Mouse (Mus musculus): ENCODE measurements around the gene Rag1. TPM values are rescaled to one million over a fixed set of nuclear protein-coding genes. Genes with fewer than 3 reads are reported as not detected.
A peak's percentile ranks its signal among the peaks of the same experiment; 100 is the strongest.

The Rag1 gene
- total and polyA plus RNA-seq, 3 experiments = 0.01 to 0.22 TPM; not detected in 1

DNA sequence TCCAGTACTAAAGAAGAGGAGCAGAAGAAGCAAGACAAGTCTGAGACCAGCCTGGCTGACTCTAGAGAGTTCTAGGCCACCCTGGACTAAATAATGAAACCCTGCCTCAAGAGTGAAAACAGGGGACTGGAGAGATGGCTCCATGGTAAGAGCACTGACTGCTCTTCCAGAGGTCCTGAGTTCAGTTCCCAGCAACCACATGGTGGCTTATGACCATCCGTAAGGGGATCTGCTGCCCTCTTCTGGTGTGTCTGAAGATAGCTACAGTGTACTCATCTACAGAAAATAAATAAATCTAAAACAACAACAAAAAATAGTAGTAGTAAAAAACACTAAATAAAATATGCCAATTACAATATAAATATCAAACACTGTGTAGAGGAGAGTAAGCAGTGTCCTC lies 3.5 kb downstream of the Rag1 start:
- Histone ChIP-seq H3K4me1 (ENCODE audit: insufficient read depth, low read depth, low read length) (peaks cover 9% of the 10 kb centered on the region), H3K4me3 (ENCODE audit: low read depth, low read length) (no peak overlapping the region), H3K9me3 (replicated peaks) (no peaks in the 10 kb centered on the region), H3K27me3 (ENCODE audit: insufficient read depth, low read length) (peaks cover 10% of the 10 kb centered on the region), H3K36me3 (replicated peaks) (no peaks in the 10 kb centered on the region)
- DNase-seq (ENCODE audit: low spot score) = no peak
- TF ChIP-seq GATA1 (IDR thresholded peaks at IDR 0.05; ENCODE audit: borderline replicate concordance, low read length) (no peak), CTCF (IDR thresholded peaks at IDR 0.05; ENCODE audit: low read depth, low read length) (no peak), POLR2AphosphoS5 (IDR thresholded peaks at IDR 0.05; ENCODE audit: insufficient replicate concordance, low read depth, low read length) (no peak), GATA2 (IDR thresholded peaks at IDR 0.05; ENCODE audit: borderline replicate concordance, low read depth, low read length) (no peak), TAL1 (conservative IDR thresholded peaks at IDR 0.05; ENCODE audit: low read depth, low read length) (no peak)
- no peak for ATAC-seq (ENCODE audit: extremely low read depth, insufficient number of reproducible peaks, low FRiP score, poor library complexity, severe bottlenecking)

DNA sequence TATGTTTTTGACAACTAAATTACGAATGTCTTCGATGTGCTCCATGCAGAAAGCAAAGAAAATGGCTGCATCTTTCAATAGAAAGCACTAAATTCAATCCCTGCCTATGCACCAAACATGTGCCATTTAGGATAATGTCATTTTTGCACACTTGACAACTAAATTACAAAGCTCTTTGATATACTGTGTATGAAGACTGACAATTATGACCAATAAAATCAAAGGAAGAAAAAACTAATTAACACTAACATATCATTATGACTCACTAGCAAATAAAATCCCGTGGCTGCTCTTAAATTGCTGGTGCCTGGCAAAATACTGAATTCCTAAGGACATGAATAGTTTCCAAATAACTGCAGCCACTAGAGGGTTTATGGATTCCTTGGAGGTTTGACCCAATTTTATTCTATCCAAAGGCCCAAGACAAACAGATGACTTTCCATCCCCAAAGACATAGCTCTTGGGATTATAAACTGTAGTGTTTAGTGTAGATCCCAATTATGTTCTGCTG lies 9.4 kb downstream of the Rag1 start:
- Histone ChIP-seq H3K27me3 (ENCODE audit: insufficient read depth, low read length) (no peaks in the 10 kb centered on the region), H3K4me3 (ENCODE audit: low read depth, low read length) (no peak overlapping the region), H3K36me3 (replicated peaks) (no peaks in the 10 kb centered on the region), H3K4me1 (ENCODE audit: insufficient read depth, low read depth, low read length) (no peaks in the 10 kb centered on the region), H3K9me3 (replicated peaks) (no peaks in the 10 kb centered on the region)
- DNase-seq (ENCODE audit: low spot score) (no peak), ATAC-seq (ENCODE audit: extremely low read depth, insufficient number of reproducible peaks, low FRiP score, poor library complexity, severe bottlenecking) (no peak)
- TF ChIP-seq GATA2 (IDR thresholded peaks at IDR 0.05; ENCODE audit: borderline replicate concordance, low read depth, low read length) (no peak), CTCF (IDR thresholded peaks at IDR 0.05; ENCODE audit: low read depth, low read length) (no peak), POLR2AphosphoS5 (IDR thresholded peaks at IDR 0.05; ENCODE audit: insufficient replicate concordance, low read depth, low read length) (no peak), TAL1 (conservative IDR thresholded peaks at IDR 0.05; ENCODE audit: low read depth, low read length) (no peak), GATA1 (IDR thresholded peaks at IDR 0.05; ENCODE audit: borderline replicate concordance, low read length) (no peak)

DNA sequence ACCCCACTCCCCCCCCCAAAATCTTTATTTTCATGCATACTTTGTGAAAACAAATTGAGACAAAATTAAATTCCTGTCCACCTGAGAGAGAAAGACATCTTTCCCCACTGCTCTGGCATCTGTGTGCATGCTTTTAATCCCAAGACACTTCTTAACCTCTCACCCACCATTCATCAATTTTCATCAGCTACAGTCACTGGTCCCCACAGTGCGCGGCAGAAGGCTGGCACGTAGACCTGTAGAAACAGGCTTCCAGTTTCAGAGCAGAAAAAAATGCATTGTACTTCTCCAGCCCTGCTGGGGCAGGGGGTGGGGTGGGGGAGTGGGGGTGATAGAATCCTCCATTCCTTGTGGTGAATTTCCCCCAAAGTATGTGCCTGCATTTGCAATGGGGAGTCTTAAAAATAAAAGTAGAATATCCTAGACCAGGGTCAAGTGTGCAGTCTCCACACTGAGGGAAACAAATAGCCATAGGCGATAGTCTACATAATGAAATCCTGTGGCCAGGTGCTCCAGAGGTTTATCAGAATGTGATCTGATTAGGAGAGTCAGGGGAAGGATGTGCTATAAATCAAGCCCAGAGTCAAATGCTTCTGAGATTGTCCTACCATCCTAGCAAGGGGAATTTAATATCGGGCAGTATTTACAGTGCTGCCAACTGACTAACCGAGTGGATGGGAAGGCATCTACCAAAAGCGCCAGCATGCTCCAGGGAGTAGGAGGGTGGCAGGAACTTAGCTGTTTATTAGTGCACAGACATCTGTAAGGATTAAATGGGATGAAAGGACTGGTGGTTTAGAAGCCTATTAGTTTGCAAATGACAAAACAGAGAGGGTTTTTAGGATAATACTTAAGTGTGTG lies 10.1 kb downstream of the Rag1 start:
- H3K9me3 ChIP-seq (replicated peaks) = no peaks in the 10 kb centered on the region
- no peak overlapping the region for H3K4me3 ChIP-seq (ENCODE audit: low read depth, low read length)
- no peak for ATAC-seq (ENCODE audit: extremely low read depth, insufficient number of reproducible peaks, low FRiP score, poor library complexity, severe bottlenecking)
- DNase-seq (ENCODE audit: low spot score) = no peak
- H3K36me3 ChIP-seq (replicated peaks) = no peaks in the 10 kb centered on the region
- no peaks in the 10 kb centered on the region for H3K27me3 ChIP-seq (ENCODE audit: insufficient read depth, low read length)
- H3K4me1 ChIP-seq (ENCODE audit: insufficient read depth, low read depth, low read length) = no peaks in the 10 kb centered on the region
- TF ChIP-seq GATA1 (IDR thresholded peaks at IDR 0.05; ENCODE audit: borderline replicate concordance, low read length) (no peak), TAL1 (conservative IDR thresholded peaks at IDR 0.05; ENCODE audit: low read depth, low read length) (no peak), CTCF (IDR thresholded peaks at IDR 0.05; ENCODE audit: low read depth, low read length) (no peak), GATA2 (IDR thresholded peaks at IDR 0.05; ENCODE audit: borderline replicate concordance, low read depth, low read length) (no peak), POLR2AphosphoS5 (IDR thresholded peaks at IDR 0.05; ENCODE audit: insufficient replicate concordance, low read depth, low read length) (no peak)

DNA sequence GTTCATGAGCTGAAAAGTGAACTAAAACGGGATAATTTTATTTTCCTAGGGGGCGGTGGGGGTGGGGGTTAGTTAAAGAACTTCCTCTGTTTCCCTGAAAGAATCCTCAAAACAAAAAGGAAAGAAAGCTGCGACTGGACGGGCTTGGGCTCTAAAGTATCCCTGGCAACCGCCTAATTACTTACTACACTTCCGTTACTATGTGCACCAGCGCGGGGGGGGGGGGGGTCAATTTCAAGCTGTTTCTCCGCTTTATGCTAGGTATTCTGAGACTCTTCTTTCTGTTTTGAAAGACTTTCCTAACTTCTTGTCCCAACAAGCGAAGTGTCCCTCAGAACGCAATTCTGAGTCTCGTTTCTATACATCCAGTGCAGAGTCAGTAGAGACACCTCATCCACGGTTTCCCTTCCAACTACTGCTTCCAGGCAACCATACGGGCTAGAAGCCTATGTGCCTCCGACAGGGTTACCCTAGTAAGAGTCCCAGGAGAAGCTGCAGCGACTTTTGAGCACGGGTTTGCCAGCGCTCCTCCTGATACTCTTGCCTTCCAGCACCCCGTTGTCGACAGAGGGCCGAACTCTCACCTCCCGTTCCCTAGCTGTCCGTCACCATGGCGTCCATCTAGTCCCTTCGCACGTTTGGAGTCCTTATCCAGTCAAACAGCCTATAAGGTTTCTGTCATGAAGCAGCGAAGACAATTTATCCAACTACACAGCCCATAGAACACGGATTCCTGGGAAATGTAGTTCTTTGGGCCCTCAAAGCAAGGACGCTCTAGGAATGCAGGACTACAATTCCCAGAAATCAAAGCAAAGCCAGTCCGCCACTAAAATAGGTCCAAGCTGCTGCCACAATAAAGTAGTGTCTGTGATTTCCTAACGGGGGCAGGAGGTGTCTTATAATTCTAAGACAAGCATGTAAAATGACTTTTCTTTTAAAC lies 20.7 kb downstream of the Rag1 start:
- no peaks in the 10 kb centered on the region for H3K9me3 ChIP-seq (replicated peaks)
- DNase-seq (ENCODE audit: low spot score) = peak; percentile 67
- ATAC-seq (ENCODE audit: extremely low read depth, insufficient number of reproducible peaks, low FRiP score, poor library complexity, severe bottlenecking) = peak; percentile 96

DNA sequence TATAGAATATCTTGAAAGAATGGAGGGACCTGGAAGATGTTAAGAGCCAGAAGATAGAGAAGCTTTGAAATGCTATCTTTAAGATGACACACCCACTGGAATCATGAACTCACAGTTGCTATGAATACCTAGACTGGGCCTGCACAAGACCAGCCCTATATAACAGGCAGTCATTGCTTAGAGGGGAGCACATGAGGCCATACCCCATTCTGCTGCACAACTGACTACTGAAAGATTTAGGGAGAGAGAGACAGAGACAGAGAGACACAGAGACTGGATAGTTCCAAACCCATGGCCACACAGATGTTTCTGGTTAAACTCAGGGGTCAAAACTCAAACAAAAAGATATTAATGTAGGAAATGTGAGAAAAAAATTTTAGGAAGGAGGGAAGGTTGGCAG lies 22.1 kb downstream of the Rag1 start:
- TF ChIP-seq CTCF (IDR thresholded peaks at IDR 0.05; ENCODE audit: low read depth, low read length) = no peak
- H3K27me3 ChIP-seq (ENCODE audit: insufficient read depth, low read length) = peaks cover 7% of the 10 kb centered on the region; the same call in 1 of the 2 replicates
- H3K4me3 ChIP-seq (ENCODE audit: low read depth, low read length) = no peak overlapping the region
- H3K9me3 ChIP-seq (replicated peaks) = no peaks in the 10 kb centered on the region
- H3K4me1 ChIP-seq (ENCODE audit: insufficient read depth, low read depth, low read length) = peaks cover 16% of the 10 kb centered on the region
- H3K36me3 ChIP-seq (replicated peaks) = peaks cover 2% of the 10 kb centered on the region
- DNase-seq (ENCODE audit: low spot score) = no peak
- no peak for ATAC-seq (ENCODE audit: extremely low read depth, insufficient number of reproducible peaks, low FRiP score, poor library complexity, severe bottlenecking)

More for the DNA sequence above, 20.7 kb downstream of the Rag1 start:
- Histone ChIP-seq H3K4me3 (ENCODE audit: low read depth, low read length) (peak overlapping the region; percentile 78), H3K27me3 (ENCODE audit: insufficient read depth, low read length) (peaks cover 11% of the 10 kb centered on the region; the same call in 1 of the 2 replicates), H3K36me3 (replicated peaks) (peaks cover 2% of the 10 kb centered on the region), H3K4me1 (ENCODE audit: insufficient read depth, low read depth, low read length) (peaks cover 15% of the 10 kb centered on the region)
- TF ChIP-seq GATA1 (IDR thresholded peaks at IDR 0.05; ENCODE audit: borderline replicate concordance, low read length) = no peak
- TF ChIP-seq TAL1 (conservative IDR thresholded peaks at IDR 0.05; ENCODE audit: low read depth, low read length) = no peak
- TF ChIP-seq CTCF (IDR thresholded peaks at IDR 0.05; ENCODE audit: low read depth, low read length) = no peak
- TF ChIP-seq GATA2 (IDR thresholded peaks at IDR 0.05; ENCODE audit: borderline replicate concordance, low read depth, low read length) = no peak
- TF ChIP-seq POLR2AphosphoS5 (IDR thresholded peaks at IDR 0.05; ENCODE audit: insufficient replicate concordance, low read depth, low read length) = no peak

DNA sequence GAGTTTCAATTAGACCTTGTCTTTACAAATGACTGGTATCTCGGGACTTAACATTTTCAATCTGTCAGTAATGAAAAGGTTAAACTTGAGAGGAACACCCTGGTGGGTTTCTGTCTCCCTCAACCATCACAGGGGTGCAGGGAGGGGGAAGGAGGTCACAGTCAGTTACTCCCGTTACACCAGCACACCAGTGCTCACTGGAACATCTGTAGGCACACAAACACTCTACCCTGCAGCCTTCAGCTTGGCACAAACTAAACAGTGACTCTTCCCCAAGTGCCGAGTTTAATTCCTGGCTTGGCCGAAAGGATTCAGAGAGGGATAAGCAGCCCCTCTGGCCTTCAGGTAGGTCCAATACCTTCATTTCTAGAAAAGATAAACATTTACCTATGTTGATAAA lies 24.8 kb downstream of the Rag1 start, which contains the start of gene Rag2:
TSS of gene Rag2 (plus strand) at position 193 of the 400 bp plus-strand sequence.
- H3K36me3 ChIP-seq (replicated peaks) = peaks cover 2% of the 10 kb centered on the region
- no peak for DNase-seq (ENCODE audit: low spot score)
- TF ChIP-seq CTCF (IDR thresholded peaks at IDR 0.05; ENCODE audit: low read depth, low read length) (no peak), GATA1 (IDR thresholded peaks at IDR 0.05; ENCODE audit: borderline replicate concordance, low read length) (no peak), POLR2AphosphoS5 (IDR thresholded peaks at IDR 0.05; ENCODE audit: insufficient replicate concordance, low read depth, low read length) (no peak), GATA2 (IDR thresholded peaks at IDR 0.05; ENCODE audit: borderline replicate concordance, low read depth, low read length) (no peak), TAL1 (conservative IDR thresholded peaks at IDR 0.05; ENCODE audit: low read depth, low read length) (no peak)
- no peak for ATAC-seq (ENCODE audit: extremely low read depth, insufficient number of reproducible peaks, low FRiP score, poor library complexity, severe bottlenecking)
- H3K9me3 ChIP-seq (replicated peaks) = no peaks in the 10 kb centered on the region
- H3K4me1 ChIP-seq (ENCODE audit: insufficient read depth, low read depth, low read length) = peaks cover 24% of the 10 kb centered on the region
- H3K27me3 ChIP-seq (ENCODE audit: insufficient read depth, low read length) = no peaks in the 10 kb centered on the region
- H3K4me3 ChIP-seq (ENCODE audit: low read depth, low read length) = no peak within 1 kb of the TSS

Data from G1E (cell line).